Mouse (Mus musculus) lung, embryonic 14.5 days (tissue): ENCODE data around the gene Ngp. TPM values are rescaled to one million over a fixed set of nuclear protein-coding genes. Genes with fewer than 3 reads are reported as not detected.

ENCODE experiments used
- ATAC-seq: fragments of 200-750 bp; cut with Nextera tagmentation; 2 replicates; pipeline ENCODE4 v1.8.0; 2017; ENCODE audit warnings: mild to moderate bottlenecking, moderate TSS enrichment, moderate library complexity; ENCODE audit not compliant: insufficient read depth
- DNase-seq: peaks from one replicate; pipeline ENCODE4 v3.0.0-alpha.2; 2015
- H3K27ac ChIP-seq: fragments of 300-500 bp; sonication (generic); 2 replicates; pipeline ENCODE4 v1.5.1; 2014; ENCODE audit warnings: low read depth, mild to moderate bottlenecking, moderate library complexity
- H3K27me3 ChIP-seq: fragments of 300-500 bp; sonication (generic); 2 replicates; pipeline ENCODE4 v1.6.1; 2014; ENCODE audit warnings: low read length, control low read depth; ENCODE audit not compliant: insufficient read depth
- H3K36me3 ChIP-seq: fragments of 300-500 bp; sonication (generic); 2 replicates; pipeline ENCODE4 v1.6.1; 2014; ENCODE audit warnings: control low read depth; ENCODE audit not compliant: insufficient read depth
- H3K4me1 ChIP-seq: fragments of 300-500 bp; sonication (generic); 2 replicates; pipeline ENCODE4 v1.6.1; 2014; ENCODE audit warnings: antibody characterized with exemption, control low read depth; ENCODE audit not compliant: insufficient read depth
- H3K4me2 ChIP-seq: fragments of 300-500 bp; sonication (generic); 2 replicates; pipeline ENCODE4 v1.6.1; 2014; ENCODE audit warnings: mild to moderate bottlenecking
- H3K4me3 ChIP-seq: fragments of 300-500 bp; sonication (generic); 2 replicates; pipeline ENCODE4 v1.5.1; 2014; ENCODE audit warnings: low read depth, low read length
- H3K9ac ChIP-seq: fragments of 300-500 bp; sonication (generic); 2 replicates; pipeline ENCODE4 v1.6.1; 2014
- H3K9me3 ChIP-seq: fragments of 300-500 bp; sonication (generic); 2 replicates; pipeline ENCODE4 v1.6.1; 2016; ENCODE audit warnings: low read depth, low read length, control low read depth
- CTCF ChIP-seq: IDR thresholded peaks from 2 replicates; pipeline ENCODE4 v1.5.1; 2016; ENCODE audit warnings: antibody characterized with exemption, low read depth
- WGBS: fragments of 180-500 bp; shearing (Covaris S2); extraction: QIAGEN DNeasy Blood & Tissue Kit; methylation state at CpG from one replicate; pipeline ENCODE4 v1.1.7; 2014; 5-methylcytosine and 5-hydroxymethylcytosine counted together
- polyA plus RNA-seq: library from polyadenylated mRNA; unstranded; fragments of >200 nt; fragmentation: Nextera tagmentation; extraction: Ambion mirVana; gene quantifications from 2 replicates; pipeline ENCODE4 v1.2.1, GENCODE M21; 2014

Ngp gene
- polyA plus RNA-seq, 1 experiment from 2014 or later: 0.34 TPM

- DNase-seq: no peak
- 90% methylated on average over 2 of the region's 2 CpGs for WGBS
- Histone ChIP-seq H3K4me2 (no peak overlapping the region), H3K4me3 (no peak overlapping the region), H3K36me3 (peaks cover 51% of the 10 kb centered on the region), H3K9ac (no peak overlapping the region), H3K4me1 (no peaks in the 10 kb centered on the region), H3K9me3 (no peaks in the 10 kb centered on the region), H3K27me3 (no peaks in the 10 kb centered on the region), H3K27ac (no peak overlapping the region)
- ATAC-seq: no peak
- TF ChIP-seq CTCF: no peak
Measured at GRCm38 (mm10) chr9:110433045-110433444, 13.5 kb downstream of the Ngp start.

- ATAC-seq (no peak), DNase-seq (no peak)
- Histone ChIP-seq H3K9ac (no peak overlapping the region), H3K9me3 (no peaks in the 10 kb centered on the region), H3K4me1 (no peaks in the 10 kb centered on the region), H3K27ac (no peak overlapping the region), H3K4me3 (no peak overlapping the region), H3K36me3 (peaks cover 30% of the 10 kb centered on the region), H3K4me2 (no peak overlapping the region), H3K27me3 (no peaks in the 10 kb centered on the region)
- no peak for TF ChIP-seq CTCF
- WGBS: 91% methylated on average over 11 of the region's 11 CpGs
Measured at GRCm38 (mm10) chr9:110436041-110436440, 16.5 kb downstream of the Ngp start.

GRCm38 (mm10) chr9:110440049-110440448, 20.5 kb downstream of the Ngp start:
- no peak for TF ChIP-seq CTCF
- Histone ChIP-seq H3K9me3 (no peaks in the 10 kb centered on the region), H3K36me3 (peaks cover 17% of the 10 kb centered on the region; the same call in 1 of the 2 replicates), H3K4me1 (no peaks in the 10 kb centered on the region), H3K9ac (no peak overlapping the region), H3K4me2 (no peak overlapping the region), H3K27me3 (no peaks in the 10 kb centered on the region), H3K27ac (no peak overlapping the region), H3K4me3 (no peak overlapping the region)
- 65% methylated on average over 3 of the region's 5 CpGs for WGBS
- ATAC-seq (no peak), DNase-seq (no peak)

GRCm38 (mm10) chr9:110440559-110440958, 21.0 kb downstream of the Ngp start:
- Histone ChIP-seq H3K9ac (no peak overlapping the region), H3K4me2 (no peak overlapping the region), H3K4me3 (no peak overlapping the region), H3K4me1 (no peaks in the 10 kb centered on the region), H3K9me3 (no peaks in the 10 kb centered on the region), H3K36me3 (peaks cover 11% of the 10 kb centered on the region; the same call in 1 of the 2 replicates), H3K27ac (no peak overlapping the region), H3K27me3 (no peaks in the 10 kb centered on the region)
- ATAC-seq: no peak
- DNase-seq: no peak
- no peak for TF ChIP-seq CTCF
- whole genome bisulfite sequencing: 84% methylated on average over 6 of the region's 6 CpGs

- H3K27ac ChIP-seq: no peak overlapping the region
- ATAC-seq (no peak; the same call in 1 of the 2 replicates), DNase-seq (no peak)
- 81% methylated on average over 15 of the region's 15 CpGs for WGBS
- H3K27me3 ChIP-seq: no peaks in the 10 kb centered on the region
- H3K4me1 ChIP-seq: no peaks in the 10 kb centered on the region
- H3K36me3 ChIP-seq: peaks cover 3% of the 10 kb centered on the region; the same call in 1 of the 2 replicates
- H3K9ac ChIP-seq: no peak overlapping the region
- H3K4me2 ChIP-seq: no peak overlapping the region
- no peak for TF ChIP-seq CTCF
- H3K4me3 ChIP-seq: no peak overlapping the region
- H3K9me3 ChIP-seq: no peaks in the 10 kb centered on the region
Measured at GRCm38 (mm10) chr9:110448356-110448755, 28.8 kb downstream of the Ngp start.

GRCm38 (mm10) chr9:110448857-110449617, 29.5 kb downstream of the Ngp start:
- peak; percentile 82 for ATAC-seq
- peak; percentile 94 for DNase-seq
- peak; percentile 89 for TF ChIP-seq CTCF
- H3K4me2 ChIP-seq: no peak overlapping the region
- 37% methylated on average over 11 of the region's 11 CpGs for WGBS
- no peaks in the 10 kb centered on the region for H3K4me1 ChIP-seq
- H3K36me3 ChIP-seq: peaks cover 3% of the 10 kb centered on the region; the same call in 1 of the 2 replicates
- H3K27me3 ChIP-seq: no peaks in the 10 kb centered on the region
- no peak overlapping the region for H3K27ac ChIP-seq
- H3K4me3 ChIP-seq: no peak overlapping the region
- no peak overlapping the region for H3K9ac ChIP-seq
- H3K9me3 ChIP-seq: no peaks in the 10 kb centered on the region

- no peak for DNase-seq
- Histone ChIP-seq H3K9ac (no peak overlapping the region), H3K4me3 (no peak overlapping the region), H3K4me1 (no peaks in the 10 kb centered on the region), H3K27me3 (no peaks in the 10 kb centered on the region), H3K27ac (no peak overlapping the region), H3K4me2 (no peak overlapping the region), H3K9me3 (no peaks in the 10 kb centered on the region), H3K36me3 (peaks cover 12% of the 10 kb centered on the region; the same call in 1 of the 2 replicates)
- WGBS: 70% methylated on average over 3 of the region's 3 CpGs
- ATAC-seq: no peak
- TF ChIP-seq CTCF: no peak
Measured at GRCm38 (mm10) chr9:110452523-110452922, 33.0 kb downstream of the Ngp start.
